Mouse (Mus musculus) ES-Bruce4 (cell line): ENCODE data around the gene Clpsl2. TPM values are rescaled to one million over a fixed set of nuclear protein-coding genes. Genes with fewer than 3 reads are reported as not detected.

Experiments
- H3K27ac ChIP-seq: 2 replicates; pipeline ENCODE4 v1.5.1; 2012; ENCODE audit warnings: low read length, inconsistent platforms; ENCODE audit not compliant: insufficient read depth
- H3K27me3 ChIP-seq: 2 replicates; pipeline ENCODE4 v1.6.1; 2012; ENCODE audit warnings: mild to moderate bottlenecking, low read length, inconsistent platforms; ENCODE audit not compliant: control insufficient read depth, poor library complexity, insufficient read depth, severe bottlenecking
- H3K36me3 ChIP-seq: 2 replicates; pipeline ENCODE4 v1.6.1; 2012; ENCODE audit warnings: inconsistent platforms, mild to moderate bottlenecking, low read length, moderate library complexity; ENCODE audit not compliant: control insufficient read depth, poor library complexity, insufficient read depth, severe bottlenecking
- H3K4me1 ChIP-seq: one replicate; pipeline ENCODE4 v1.8.1; 2011; ENCODE audit warnings: low read length; ENCODE audit not compliant: control insufficient read depth, insufficient read depth
- H3K4me3 ChIP-seq: 2 replicates; pipeline ENCODE4 v1.5.1; 2011; ENCODE audit warnings: low read depth, mild to moderate bottlenecking, low read length
- H3K9ac ChIP-seq: 2 replicates; pipeline ENCODE4 v1.6.1; 2012; ENCODE audit warnings: low read depth, mild to moderate bottlenecking, inconsistent platforms; ENCODE audit not compliant: poor library complexity, severe bottlenecking
- H3K9me3 ChIP-seq: replicated peaks from 2 replicates; pipeline ENCODE4 v1.6.1; 2012; ENCODE audit warnings: mild to moderate bottlenecking, low read length, inconsistent platforms; ENCODE audit not compliant: control insufficient read depth, poor library complexity, insufficient read depth, severe bottlenecking
- CTCF ChIP-seq: IDR thresholded peaks from one replicate; pipeline ENCODE4 v1.8.1; 2011; ENCODE audit warnings: low read depth, low read length
- EP300 ChIP-seq: IDR thresholded peaks from 2 replicates; pipeline ENCODE4 v1.6.1; 2011; ENCODE audit warnings: low read depth, low read length; ENCODE audit not compliant: insufficient read depth
- POLR2A ChIP-seq: IDR thresholded peaks from one replicate; pipeline ENCODE4 v1.8.1; 2011; ENCODE audit warnings: low read length; ENCODE audit not compliant: insufficient read depth
- polyA plus RNA-seq: library from polyadenylated mRNA; stranded (reverse); fragments of >200 nt; gene quantifications from 2 replicates; pipeline ENCODE4 v1.2.4, GENCODE M21; 2011; ENCODE audit warnings: low read depth; ENCODE audit not compliant: missing spikeins, insufficient read depth, insufficient read length

Clpsl2 gene
- polyA plus RNA-seq, 1 experiment: not detected

DNA sequence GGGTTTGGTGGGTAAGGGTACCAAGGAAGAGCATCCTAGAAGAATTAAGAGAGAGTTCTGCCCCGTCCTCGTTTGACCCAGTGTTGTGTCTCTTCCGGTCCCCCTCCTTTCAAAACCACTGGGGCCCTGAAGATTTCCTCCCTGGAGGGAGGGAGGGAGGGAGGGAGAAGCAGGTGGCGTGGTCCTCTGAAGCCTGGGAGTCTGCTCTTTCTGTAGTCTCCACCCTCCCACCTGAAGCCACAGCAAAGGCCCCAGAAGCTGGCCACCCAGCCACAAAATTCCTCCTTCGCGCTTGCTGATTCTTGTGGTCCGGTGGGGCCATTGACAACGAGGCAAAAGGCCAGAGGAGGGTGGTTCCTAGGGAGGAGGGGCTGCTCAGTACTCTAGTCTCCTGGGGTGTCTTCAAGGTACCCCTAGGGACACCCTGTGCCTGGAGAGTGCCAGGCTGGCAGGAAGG, 30.6 kb upstream of the Clpsl2 start:
- peak overlapping the region; percentile 49 for H3K4me3 ChIP-seq
- H3K27ac ChIP-seq: peak overlapping the region; percentile 23
- no peak for TF ChIP-seq POLR2A
- no peak for TF ChIP-seq CTCF
- TF ChIP-seq EP300: no peak
- no peaks in the 10 kb centered on the region for H3K36me3 ChIP-seq
- H3K4me1 ChIP-seq: peaks cover 2% of the 10 kb centered on the region
- peak overlapping the region; percentile 71 for H3K9ac ChIP-seq
- H3K27me3 ChIP-seq: no peaks in the 10 kb centered on the region
- no peaks in the 10 kb centered on the region for H3K9me3 ChIP-seq

DNA sequence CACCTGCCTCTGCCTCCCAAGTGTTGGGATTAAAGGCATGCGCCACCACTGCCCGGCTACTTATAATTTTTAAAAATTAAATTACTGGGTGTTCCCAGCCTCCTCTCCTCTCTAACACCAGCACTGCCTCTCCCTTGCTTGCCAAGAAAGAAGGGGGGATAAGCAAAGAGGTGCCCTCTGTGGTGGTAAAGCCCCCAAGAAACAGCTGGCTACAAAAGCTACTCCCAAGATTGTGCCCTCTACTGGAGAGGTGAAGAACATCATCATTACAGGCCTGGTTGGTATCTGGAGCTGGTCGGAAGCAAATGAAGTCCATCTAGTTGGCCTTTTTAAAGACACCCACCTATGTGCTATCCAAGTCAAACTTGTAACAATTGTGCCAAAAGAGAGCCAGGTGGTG, 29.4 kb upstream of the Clpsl2 start:
- no peaks in the 10 kb centered on the region for H3K27me3 ChIP-seq
- H3K36me3 ChIP-seq: no peaks in the 10 kb centered on the region
- no peak overlapping the region for H3K9ac ChIP-seq
- H3K9me3 ChIP-seq: no peaks in the 10 kb centered on the region
- H3K4me3 ChIP-seq: no peak overlapping the region
- no peak for TF ChIP-seq POLR2A
- no peak for TF ChIP-seq EP300
- peak; percentile 23 for TF ChIP-seq CTCF
- H3K27ac ChIP-seq: no peak overlapping the region
- H3K4me1 ChIP-seq: peaks cover 6% of the 10 kb centered on the region

DNA sequence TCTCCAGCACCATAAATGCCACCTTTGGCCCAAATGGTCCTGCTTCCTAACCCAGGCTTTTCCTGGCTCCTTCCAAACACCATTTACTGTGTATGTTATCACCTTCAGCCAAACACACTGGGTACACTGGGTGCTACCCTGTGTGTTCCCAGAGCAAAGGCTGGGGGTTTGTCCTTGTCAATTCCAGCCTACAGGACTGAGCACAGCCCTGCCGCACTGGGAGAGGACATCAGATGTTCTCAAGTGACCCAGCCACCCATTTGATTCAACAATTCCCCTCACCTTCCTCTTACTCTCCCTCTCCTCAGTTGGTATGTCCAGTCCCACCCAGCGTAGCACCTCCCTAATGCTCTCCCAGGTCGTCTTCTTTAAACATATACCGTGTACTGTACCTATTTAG, 28.6 kb upstream of the Clpsl2 start:
- Histone ChIP-seq H3K4me3 (no peak overlapping the region), H3K9me3 (no peaks in the 10 kb centered on the region), H3K27me3 (no peaks in the 10 kb centered on the region), H3K4me1 (peaks cover 6% of the 10 kb centered on the region), H3K36me3 (no peaks in the 10 kb centered on the region), H3K9ac (no peak overlapping the region), H3K27ac (no peak overlapping the region)
- TF ChIP-seq CTCF (no peak), POLR2A (no peak), EP300 (no peak)

DNA sequence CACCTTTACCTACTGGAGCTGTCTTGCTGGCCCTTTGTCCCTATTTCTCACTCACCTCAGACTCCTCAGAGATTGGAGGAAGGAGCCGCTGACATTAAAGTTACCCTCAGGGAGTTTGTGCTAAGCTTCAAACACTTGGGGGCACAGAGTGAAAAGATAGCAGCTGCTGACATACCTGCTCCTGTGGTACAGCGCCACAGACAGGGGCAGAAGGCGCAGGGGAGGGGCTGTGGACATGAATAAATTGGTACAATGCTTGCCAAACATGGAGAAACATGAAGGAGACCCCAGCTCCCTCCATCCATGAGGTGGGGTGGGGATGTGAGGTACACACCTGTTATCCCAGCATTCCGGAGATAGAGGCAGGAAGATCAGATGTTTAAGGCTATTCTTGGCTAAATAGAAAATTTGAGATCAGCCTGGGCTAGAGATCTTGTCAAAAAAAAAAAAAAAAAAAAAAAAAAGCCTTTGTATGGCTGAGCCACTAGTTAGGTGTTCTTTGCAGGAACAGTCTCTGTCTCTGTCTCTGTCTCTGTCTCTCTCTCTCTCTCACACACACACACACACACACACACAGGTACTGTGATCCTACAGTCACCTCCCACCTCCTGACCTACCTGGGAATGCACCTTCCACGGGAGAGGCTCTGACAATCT, 28.0 kb upstream of the Clpsl2 start:
- Histone ChIP-seq H3K9me3 (no peaks in the 10 kb centered on the region), H3K27me3 (no peaks in the 10 kb centered on the region), H3K9ac (no peak overlapping the region), H3K36me3 (no peaks in the 10 kb centered on the region), H3K4me3 (no peak overlapping the region), H3K27ac (no peak overlapping the region), H3K4me1 (peaks cover 6% of the 10 kb centered on the region)
- TF ChIP-seq EP300 (no peak), POLR2A (no peak), CTCF (no peak)

DNA sequence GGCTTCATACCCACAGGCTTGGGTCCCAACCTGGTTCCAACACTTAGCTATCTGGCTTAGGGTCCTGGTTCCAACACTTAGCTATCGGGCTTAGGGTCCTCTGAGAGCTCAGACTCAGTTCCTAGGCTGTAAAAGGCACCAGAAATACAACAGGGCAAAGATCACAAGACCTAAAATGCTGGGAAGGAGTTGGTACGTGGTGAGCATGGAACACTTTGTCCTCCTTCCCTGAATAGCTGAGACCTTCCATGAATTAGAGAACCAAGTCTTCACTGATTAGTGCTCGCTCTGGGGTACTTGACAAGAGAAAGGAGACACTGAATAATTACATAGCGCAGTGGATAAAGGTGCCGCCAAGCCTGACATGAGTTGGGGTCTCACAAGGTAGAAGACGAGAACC, 27.3 kb upstream of the Clpsl2 start:
- Histone ChIP-seq H3K4me3 (no peak overlapping the region), H3K9me3 (no peaks in the 10 kb centered on the region), H3K27ac (no peak overlapping the region), H3K4me1 (peaks cover 6% of the 10 kb centered on the region), H3K27me3 (no peaks in the 10 kb centered on the region), H3K36me3 (no peaks in the 10 kb centered on the region), H3K9ac (no peak overlapping the region)
- TF ChIP-seq POLR2A (no peak), EP300 (no peak), CTCF (no peak)

DNA sequence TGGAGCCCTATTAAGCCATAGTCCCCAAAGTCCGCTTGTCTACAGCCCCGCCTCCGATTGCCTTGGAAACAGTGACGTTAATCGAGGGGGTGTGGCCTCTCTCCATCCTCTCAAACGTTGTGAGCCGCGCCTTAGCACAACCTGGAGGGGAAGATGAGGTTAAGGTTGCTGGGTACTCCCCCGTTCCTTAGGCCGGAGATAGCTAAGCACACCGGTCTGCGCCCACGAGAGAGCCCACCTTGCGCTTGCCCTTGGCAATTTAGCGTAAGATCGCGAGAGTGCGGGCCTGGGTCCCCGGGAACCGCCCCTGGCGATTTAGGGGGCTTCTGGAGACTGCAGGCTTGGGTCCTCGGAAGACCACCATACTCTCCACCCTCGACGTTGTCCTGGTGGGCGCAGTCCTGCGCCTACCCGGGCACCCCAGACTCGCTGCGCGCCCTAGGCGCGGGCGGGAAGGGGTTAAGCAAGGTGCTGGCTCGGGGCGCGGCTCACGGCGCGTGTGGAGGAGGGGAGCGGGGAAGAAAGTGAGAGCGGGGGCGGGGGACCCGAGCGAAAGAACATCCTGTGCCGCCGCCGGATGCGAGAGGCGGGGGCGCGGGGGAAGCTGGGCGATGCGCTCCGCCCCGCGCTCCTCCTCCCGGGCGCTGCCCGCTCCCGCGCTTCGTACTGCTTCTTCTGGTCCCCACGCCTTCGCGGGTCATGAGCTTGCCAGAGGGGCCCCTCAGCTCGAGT, 26.4 kb upstream of the Clpsl2 start:
- Histone ChIP-seq H3K27me3 (no peaks in the 10 kb centered on the region), H3K36me3 (no peaks in the 10 kb centered on the region), H3K9ac (peak overlapping the region; percentile 80), H3K9me3 (no peaks in the 10 kb centered on the region), H3K4me3 (peak overlapping the region; percentile 91), H3K4me1 (peaks cover 6% of the 10 kb centered on the region), H3K27ac (peak overlapping the region; percentile 51)
- TF ChIP-seq POLR2A (peak; percentile 86), CTCF (no peak)
